ENCODE assay signal across 8 mouse cellular contexts in the genomic region with DNA sequence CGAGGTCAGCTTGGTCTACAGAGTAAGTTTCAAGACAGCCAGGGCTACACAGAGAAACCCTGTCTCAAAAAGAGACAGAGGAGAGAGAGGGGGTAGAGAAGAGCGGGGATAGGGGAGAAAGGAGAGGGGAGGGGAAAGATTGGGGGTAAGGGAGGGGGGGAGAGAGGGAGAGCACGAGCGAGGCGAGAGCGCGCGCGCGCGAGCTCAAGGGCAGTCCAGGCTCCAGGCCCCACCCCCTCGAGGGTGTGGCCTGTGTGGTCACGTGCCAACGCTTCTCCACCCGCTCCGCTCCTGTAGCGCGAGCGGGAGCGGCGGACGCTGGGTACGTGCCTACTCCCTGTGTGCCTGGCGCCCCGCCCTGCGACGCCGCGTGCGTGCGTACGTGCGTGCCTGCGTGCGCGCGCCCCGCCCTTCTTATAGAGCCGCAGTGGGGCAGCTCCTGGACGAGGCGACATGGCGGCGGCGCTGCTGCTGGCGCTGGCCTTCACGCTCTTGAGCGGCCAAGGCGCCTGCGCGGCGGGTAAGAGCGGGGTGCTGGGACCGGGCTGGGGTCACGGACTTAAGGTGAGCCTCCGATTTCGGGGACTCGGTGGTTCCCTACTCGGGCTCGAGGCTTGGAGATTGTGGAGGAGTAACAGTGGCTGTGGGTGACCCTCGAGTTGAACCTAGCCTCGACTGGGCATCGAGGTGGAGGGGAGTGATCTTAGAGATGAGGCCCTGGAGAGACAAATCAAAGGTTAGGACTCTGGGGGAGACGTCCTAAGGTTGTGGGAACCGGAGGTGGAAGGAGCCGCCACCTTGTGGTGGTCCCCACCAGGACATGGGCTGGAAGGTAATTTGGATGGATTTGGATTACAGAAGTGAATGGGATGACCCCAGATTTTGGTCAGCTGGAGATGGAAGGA. TPM values are rescaled to one million over a fixed set of nuclear protein-coding genes. Genes with fewer than 3 reads are reported as not detected.
DNase-seq lines count a peak whose midpoint lies in the region; ATAC-seq and TF ChIP-seq lines count a peak whose summit lies in the region.

Bsg (plus strand) TSS at position 427 of the 905 bp plus-strand sequence.

- peak within 1 kb of the TSS; percentile 80 for H3K9ac ChIP-seq in lung, postnatal 0 days (replicated peaks; ENCODE audit: low read depth)

- H3K27me3 ChIP-seq in hindbrain, embryonic 10.5 days (ENCODE audit: insufficient read depth, poor library complexity, severe bottlenecking): no peaks in the 10 kb centered on the region
- H3K27me3 ChIP-seq in lung, postnatal 0 days (replicated peaks; ENCODE audit: insufficient read depth, low read length): no peaks in the 10 kb centered on the region

- H3K36me3 ChIP-seq in hindbrain, embryonic 10.5 days: peaks cover 36% of the 10 kb centered on the region
- H3K36me3 ChIP-seq in lung, postnatal 0 days (ENCODE audit: insufficient read depth, low read length): no peaks in the 10 kb centered on the region; the same call in 1 of the 2 replicates

- H3K4me2 ChIP-seq in lung, postnatal 0 days (replicated peaks; ENCODE audit: low read depth, low read length): peak within 1 kb of the TSS; percentile 58

- peaks cover 59% of the 10 kb centered on the region for H3K4me1 ChIP-seq in hindbrain, embryonic 10.5 days (replicated peaks)
- peaks cover 28% of the 10 kb centered on the region for H3K4me1 ChIP-seq in lung, postnatal 0 days (ENCODE audit: insufficient read depth, low read depth, low read length)

- peak; percentile 71 for TF ChIP-seq CTCF in lung, postnatal 0 days (IDR thresholded peaks at IDR 0.05)

- WGBS in hindbrain, embryonic 10.5 days: under 1% methylated on average over 65 of the region's 65 CpGs
- under 1% methylated on average over 47 of the region's 65 CpGs for WGBS in lung, postnatal 0 days

- H3K4me3 ChIP-seq in hindbrain, embryonic 10.5 days: peak within 1 kb of the TSS; percentile 87
- peak within 1 kb of the TSS; percentile 65 for H3K4me3 ChIP-seq in lung, postnatal 0 days (ENCODE audit: low read depth, low read length)

- no peak for TF ChIP-seq EP300 in lung, postnatal 0 days (IDR thresholded peaks at IDR 0.05)

- peak within 1 kb of the TSS; percentile 97 for H3K27ac ChIP-seq in hindbrain, embryonic 10.5 days
- H3K27ac ChIP-seq in lung, postnatal 0 days (ENCODE audit: low read length): peak within 1 kb of the TSS; percentile 68

- peak; percentile 93 for DNase-seq in MEL-GATA-1-ER (ENCODE audit: extremely low read depth, low read depth)
- peak; percentile 99 for DNase-seq in cerebellum, adult 8-10 months
- peak; percentile 99 for DNase-seq in hindbrain, embryonic 10.5 days (ENCODE audit: low spot score)
- DNase-seq in layer of hippocampus, adult 9-11 months: peak; percentile 99
- DNase-seq in lung, postnatal 0 days (ENCODE audit: low spot score): peak; percentile 99
- peak; percentile 98 for DNase-seq in ovary, postnatal 14 days (ENCODE audit: low spot score)
- peak; percentile 99 for DNase-seq in thymus, postnatal 14 days

- peak; percentile 91 for ATAC-seq in frontal cortex, adult (ENCODE audit: low TSS enrichment)
- ATAC-seq in lung, postnatal 0 days: peak; percentile 94

- no peaks in the 10 kb centered on the region for H3K9me3 ChIP-seq in hindbrain, embryonic 10.5 days
- no peaks in the 10 kb centered on the region for H3K9me3 ChIP-seq in lung, postnatal 0 days (ENCODE audit: low read length)

RNA-seq across cellular contexts. Expression of gene Bsg, which starts in this region (rescaled TPM):
- 657 and 686 TPM in 2 replicates for polyA plus RNA-seq in hindbrain, embryonic 10.5 days (2016; fragmentation: Nextera tagmentation; extraction: Ambion mirVana)
- 1,234 and 1,299 TPM in 2 replicates for polyA plus RNA-seq in lung, postnatal 0 days (2015; fragmentation: Nextera tagmentation; extraction: Ambion mirVana)

Comparison
In these comparisons a context has a peak if more than half of its experiments do, and no peak if none do; other contexts are left out.
1. Peak in every context shown above with its lines: DNase-seq, ATAC-seq, H3K4me3 ChIP-seq and H3K27ac ChIP-seq.